Mouse (Mus musculus) stomach, embryonic 14.5 days (tissue): ENCODE results near the gene Ubl3. TPM values are rescaled to one million over a fixed set of nuclear protein-coding genes. Genes with fewer than 3 reads are reported as not detected.

Source experiments
- ATAC-seq: fragments of 200-750 bp; cut with Nextera tagmentation; 2 replicates; pipeline ENCODE4 v1.8.0; 2017; ENCODE audit warnings: low read depth, moderate TSS enrichment; ENCODE audit not compliant: insufficient number of reproducible peaks, insufficient read depth, low FRiP score
- H3K27ac ChIP-seq: fragments of 300-500 bp; sonication (generic); 2 replicates; pipeline ENCODE4 v1.5.1; 2014; ENCODE audit warnings: mild to moderate bottlenecking, low read length, moderate library complexity, mixed read lengths
- H3K27me3 ChIP-seq: fragments of 300-500 bp; sonication (generic); 2 replicates; pipeline ENCODE4 v1.6.1; 2014; ENCODE audit warnings: low read length, control low read depth, mixed read lengths; ENCODE audit not compliant: control insufficient read depth, insufficient read depth
- H3K36me3 ChIP-seq: fragments of 300-500 bp; sonication (generic); 2 replicates; pipeline ENCODE4 v1.6.1; 2014; ENCODE audit warnings: mild to moderate bottlenecking, control low read depth, low read length, moderate library complexity, mixed read lengths; ENCODE audit not compliant: control insufficient read depth, insufficient read depth
- H3K4me1 ChIP-seq: fragments of 300-500 bp; sonication (generic); 2 replicates; pipeline ENCODE4 v1.6.1; 2014; ENCODE audit warnings: low read length, control low read depth, mixed read lengths; ENCODE audit not compliant: control insufficient read depth, insufficient read depth
- H3K4me2 ChIP-seq: fragments of 300-500 bp; sonication (generic); replicated peaks from 2 replicates; pipeline ENCODE4 v1.6.1; 2014; ENCODE audit warnings: low read depth, low read length, control low read depth
- H3K4me3 ChIP-seq: fragments of 300-500 bp; sonication (generic); 2 replicates; pipeline ENCODE4 v1.5.1; 2014; ENCODE audit warnings: low read depth, low read length, control low read depth
- H3K9ac ChIP-seq: fragments of 300-500 bp; sonication (generic); replicated peaks from 2 replicates; pipeline ENCODE4 v1.6.1; 2014; ENCODE audit warnings: low read depth, mild to moderate bottlenecking, control low read depth, low read length, moderate library complexity, mixed read lengths
- H3K9me3 ChIP-seq: fragments of 300-500 bp; sonication (generic); 2 replicates; pipeline ENCODE4 v1.6.1; 2016; ENCODE audit warnings: low read depth, low read length, control low read depth; ENCODE audit not compliant: control insufficient read depth
- WGBS: fragments of 180-500 bp; shearing (Covaris S2); extraction: QIAGEN DNeasy Blood & Tissue Kit; methylation state at CpG from one replicate; pipeline ENCODE4 v1.1.7; 2014; 5-methylcytosine and 5-hydroxymethylcytosine counted together
- polyA plus RNA-seq: library from polyadenylated mRNA; unstranded; fragments of >200 nt; fragmentation: Nextera tagmentation; extraction: Ambion mirVana; gene quantifications from 2 replicates; pipeline ENCODE4 v1.2.1, GENCODE M21; 2014

Gene Ubl3
- polyA plus RNA-seq, 1 experiment from 2014 or later, result 69.5 TPM

- Histone ChIP-seq H3K4me3 (peak overlapping the region; percentile 64), H3K4me1 (peaks cover 32% of the 10 kb centered on the region; the same call in 1 of the 2 replicates), H3K9me3 (no peaks in the 10 kb centered on the region), H3K27ac (no peak overlapping the region; the same call in 1 of the 2 replicates), H3K4me2 (peak overlapping the region; percentile 63), H3K27me3 (no peaks in the 10 kb centered on the region), H3K36me3 (no peaks in the 10 kb centered on the region), H3K9ac (peak overlapping the region; percentile 36; the same call in 1 of the 2 replicates)
- no peak for ATAC-seq
- 4% methylated on average over 6 of the region's 6 CpGs for WGBS
Measured at GRCm38 (mm10) chr5:148550393-148550792, 2.2 kb downstream of the Ubl3 start.

DNA sequence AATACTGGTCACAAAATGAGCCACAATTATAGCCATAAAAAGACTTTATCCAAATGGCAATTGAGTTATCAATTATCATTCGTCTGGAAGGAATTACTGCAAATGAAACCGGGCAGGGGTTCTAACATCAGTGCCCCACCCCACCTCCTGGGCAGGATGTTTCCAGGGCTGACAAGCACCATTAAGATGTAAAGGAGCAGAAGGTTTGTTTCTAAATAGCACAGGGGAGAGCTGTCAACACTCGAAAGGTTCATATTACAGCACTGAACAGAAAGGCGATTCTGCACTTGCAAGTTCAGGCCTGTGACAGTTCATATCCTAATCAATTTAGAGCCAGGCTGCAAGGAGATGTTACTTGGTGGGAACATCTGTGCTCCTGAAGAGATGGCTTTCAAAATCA, 3.3 kb downstream of the Ubl3 start:
- Histone ChIP-seq H3K4me3 (no peak overlapping the region), H3K9ac (no peak overlapping the region), H3K9me3 (no peaks in the 10 kb centered on the region), H3K4me1 (peaks cover 30% of the 10 kb centered on the region; the same call in 1 of the 2 replicates), H3K36me3 (no peaks in the 10 kb centered on the region), H3K27ac (no peak overlapping the region), H3K4me2 (peak overlapping the region; percentile 63; the same call in 1 of the 2 replicates), H3K27me3 (no peaks in the 10 kb centered on the region)
- WGBS, result 22% methylated on average over 4 of the region's 4 CpGs
- ATAC-seq, result no peak

GRCm38 (mm10) chr5:148548568-148548967, 4.0 kb downstream of the Ubl3 start:
- peaks cover 29% of the 10 kb centered on the region; the same call in 1 of the 2 replicates for H3K4me1 ChIP-seq
- 75% methylated on average over 9 of the region's 9 CpGs for WGBS
- H3K9ac ChIP-seq, result no peak overlapping the region
- no peaks in the 10 kb centered on the region for H3K9me3 ChIP-seq
- H3K27me3 ChIP-seq, result no peaks in the 10 kb centered on the region
- no peak overlapping the region for H3K27ac ChIP-seq
- no peak overlapping the region for H3K4me3 ChIP-seq
- no peaks in the 10 kb centered on the region for H3K36me3 ChIP-seq
- no peak for ATAC-seq
- no peak overlapping the region for H3K4me2 ChIP-seq

DNA sequence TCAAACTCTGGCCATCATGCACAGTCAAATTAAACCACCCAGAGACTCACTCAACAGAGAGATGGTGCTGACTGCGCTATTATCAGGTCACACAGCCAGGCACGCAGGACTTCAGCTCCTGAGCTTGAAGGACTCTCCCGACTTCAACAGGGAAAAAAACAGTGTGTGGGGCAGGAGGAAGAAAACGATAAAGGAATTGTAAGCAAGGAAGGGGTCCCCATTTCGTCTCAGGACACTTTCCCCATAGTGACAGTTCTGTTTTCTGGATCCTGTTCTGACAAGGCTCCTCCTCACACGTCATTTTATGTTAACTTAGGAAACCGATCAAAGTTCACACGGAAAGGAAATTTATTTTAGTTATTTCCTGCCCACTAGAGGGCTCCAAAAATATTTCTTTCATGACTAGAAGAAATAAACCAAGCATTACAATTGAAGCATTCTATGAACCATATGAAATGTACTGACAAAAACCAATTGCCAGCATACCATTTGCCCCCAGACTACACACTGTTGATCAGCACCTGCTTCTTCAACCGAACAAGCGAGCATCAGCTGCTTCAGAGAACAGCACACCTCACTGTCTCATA, 4.6 kb downstream of the Ubl3 start:
- 31% methylated on average over 10 of the region's 10 CpGs for WGBS
- H3K4me2 ChIP-seq, result no peak overlapping the region; the same call in 1 of the 2 replicates
- no peak overlapping the region for H3K9ac ChIP-seq
- no peak for ATAC-seq
- H3K4me3 ChIP-seq, result no peak overlapping the region
- peaks cover 26% of the 10 kb centered on the region; the same call in 1 of the 2 replicates for H3K4me1 ChIP-seq
- no peak overlapping the region for H3K27ac ChIP-seq
- no peaks in the 10 kb centered on the region for H3K27me3 ChIP-seq
- no peaks in the 10 kb centered on the region for H3K9me3 ChIP-seq
- no peaks in the 10 kb centered on the region for H3K36me3 ChIP-seq

- Histone ChIP-seq H3K4me2 (no peak overlapping the region), H3K27ac (no peak overlapping the region), H3K4me3 (no peak overlapping the region), H3K9me3 (no peaks in the 10 kb centered on the region), H3K36me3 (no peaks in the 10 kb centered on the region), H3K9ac (no peak overlapping the region), H3K27me3 (no peaks in the 10 kb centered on the region), H3K4me1 (peaks cover 30% of the 10 kb centered on the region; the same call in 1 of the 2 replicates)
- ATAC-seq, result no peak
- 29% methylated on average over 2 of the region's 2 CpGs for WGBS
Measured at GRCm38 (mm10) chr5:148546970-148547369, 5.6 kb downstream of the Ubl3 start.

- 90% methylated on average over 2 of the region's 2 CpGs for WGBS
- H3K27me3 ChIP-seq, result no peaks in the 10 kb centered on the region
- ATAC-seq, result no peak
- H3K27ac ChIP-seq, result no peak overlapping the region
- no peak overlapping the region for H3K4me3 ChIP-seq
- H3K4me2 ChIP-seq, result no peak overlapping the region
- peaks cover 26% of the 10 kb centered on the region; the same call in 1 of the 2 replicates for H3K4me1 ChIP-seq
- H3K36me3 ChIP-seq, result no peaks in the 10 kb centered on the region
- no peak overlapping the region for H3K9ac ChIP-seq
- H3K9me3 ChIP-seq, result no peaks in the 10 kb centered on the region
Measured at GRCm38 (mm10) chr5:148544733-148545132, 7.9 kb downstream of the Ubl3 start.

DNA sequence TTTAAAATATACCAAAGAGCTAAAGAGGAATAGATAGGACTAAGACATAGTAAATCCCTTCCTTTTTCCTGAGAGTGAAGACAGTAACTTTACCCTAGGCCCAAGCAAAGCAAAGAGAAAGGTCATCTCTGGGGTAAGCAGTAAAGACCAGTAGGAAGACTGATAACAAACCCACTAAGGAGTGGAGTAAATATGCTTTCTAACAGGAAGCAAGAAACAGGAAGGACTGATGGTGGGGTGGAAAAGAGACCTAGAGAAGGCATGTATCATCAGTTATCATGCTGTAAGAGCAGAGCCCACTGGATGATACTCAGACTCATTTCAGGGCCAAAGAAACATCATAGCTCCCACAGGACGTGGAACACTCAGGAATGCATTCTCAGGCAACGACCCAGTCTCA, 10.4 kb downstream of the Ubl3 start:
- WGBS, result 43% methylated on average over 2 of the region's 2 CpGs
- no peak for ATAC-seq
- Histone ChIP-seq H3K4me3 (no peak overlapping the region), H3K9ac (no peak overlapping the region), H3K9me3 (no peaks in the 10 kb centered on the region), H3K4me2 (no peak overlapping the region), H3K4me1 (peaks cover 15% of the 10 kb centered on the region; the same call in 1 of the 2 replicates), H3K27ac (no peak overlapping the region), H3K36me3 (no peaks in the 10 kb centered on the region), H3K27me3 (no peaks in the 10 kb centered on the region)

- Histone ChIP-seq H3K9ac (no peak overlapping the region), H3K27ac (no peak overlapping the region), H3K4me1 (peaks cover 17% of the 10 kb centered on the region; the same call in 1 of the 2 replicates), H3K27me3 (no peaks in the 10 kb centered on the region), H3K36me3 (no peaks in the 10 kb centered on the region), H3K4me3 (no peak overlapping the region), H3K4me2 (no peak overlapping the region), H3K9me3 (no peaks in the 10 kb centered on the region)
- 54% methylated on average over 4 of the region's 4 CpGs for WGBS
- no peak for ATAC-seq
Measured at GRCm38 (mm10) chr5:148535669-148536430, 16.7 kb downstream of the Ubl3 start.
